12 mouse cellular contexts compared by ENCODE assay signal in genomic region chr2:103673609-103674008, GRCm38 (mm10).
"Had no signal": no experiment of that assay in that cellular context is flagged by ENCODE, and none has a peak within 500 bp of the region (broad histone marks: within the 10 kb centered on the region; RNA-seq: fewer than 3 reads in every experiment).

No protein-coding gene starts in this region.

- H3K27me3 ChIP-seq: kidney, embryonic 15.5 days; liver, embryonic 13.5 days had no signal

- H3K4me1 ChIP-seq: liver, embryonic 13.5 days had no signal

- DNase-seq: kidney, postnatal 10 days; kidney, postnatal 36 days; layer of hippocampus, postnatal 36 days; liver, embryonic 13.5 days; lung, adult 2 months; midbrain, embryonic 14.5 days; thymus, adult 18-20 months; thymus, postnatal 36 days had no signal

- H3K9ac ChIP-seq: kidney, embryonic 15.5 days; liver, embryonic 13.5 days had no signal

- H3K27ac ChIP-seq: kidney, embryonic 15.5 days; left cerebral cortex, adult 2 months; liver, embryonic 13.5 days had no signal

- H3K4me2 ChIP-seq: kidney, embryonic 15.5 days; liver, embryonic 13.5 days; midbrain, embryonic 11.5 days had no signal

- H3K4me3 ChIP-seq: kidney, embryonic 15.5 days; left cerebral cortex, adult 2 months; liver, embryonic 13.5 days; megakaryocyte, embryonic 14.5 days had no signal

- H3K9me3 ChIP-seq: kidney, embryonic 15.5 days; liver, embryonic 13.5 days; megakaryocyte, embryonic 14.5 days had no signal

- H3K36me3 ChIP-seq: kidney, embryonic 15.5 days; liver, embryonic 13.5 days had no signal
